Mouse (Mus musculus) erythroblast, embryonic 14.5 days (primary cell): ENCODE measurements around the gene Psmd9.

Source experiments
- GATA1 ChIP-seq: IDR thresholded peaks from 2 replicates; pipeline ENCODE4 v1.6.1; 2012; ENCODE audit warnings: low read length, inconsistent platforms, mixed read lengths
- TAL1 ChIP-seq: IDR thresholded peaks from 3 replicates; pipeline ENCODE4 v1.6.1; 2012; ENCODE audit warnings: low read length, inconsistent platforms, mixed read lengths

GRCm38 (mm10) chr5:123288079-123288478 is 118.9 kb downstream of the Psmd9 start:
- TF ChIP-seq GATA1 (no peak), TAL1 (no peak)
